Mouse (Mus musculus) cerebellum, adult 2 months (tissue): ENCODE results near the gene Alkbh6.

Experiments
- CTCF ChIP-seq: fragments of 200-500 bp; IDR thresholded peaks from 2 replicates; pipeline ENCODE4 v1.5.1; 2011; ENCODE audit warnings: low read depth, mild to moderate bottlenecking, control low read depth, low read length, moderate library complexity, borderline replicate concordance; ENCODE audit not compliant: insufficient read depth
- POLR2A ChIP-seq: fragments of 200-500 bp; IDR thresholded peaks from 2 replicates; pipeline ENCODE4 v1.6.1; 2011; ENCODE audit warnings: low read length, control low read depth, borderline replicate concordance; ENCODE audit not compliant: insufficient read depth

DNA sequence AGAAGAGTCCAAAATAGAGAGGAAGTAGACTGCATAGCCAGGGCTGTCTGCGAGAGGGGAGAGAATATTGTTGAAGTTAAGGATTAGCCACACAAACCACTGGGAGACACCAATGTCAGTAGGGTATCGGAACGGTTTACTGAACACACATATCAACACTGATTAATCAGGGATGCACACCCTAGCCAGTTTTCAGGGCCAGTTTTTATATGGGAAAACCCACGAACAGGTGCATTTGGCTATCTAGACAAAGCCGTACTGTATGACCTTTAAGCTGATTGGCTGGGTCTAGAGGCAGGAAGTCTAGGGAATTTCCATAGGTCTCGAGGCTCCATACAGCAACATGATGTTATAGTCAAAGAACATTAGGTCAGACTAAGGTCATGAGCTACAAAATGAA is 14.3 kb downstream of the Alkbh6 start:
- TF ChIP-seq CTCF, result no peak
- TF ChIP-seq POLR2A, result no peak
